Mouse (Mus musculus) monocyte, adult 2 months (primary cell): ENCODE data around the gene Eif2d.

Experiments used
- DNase-seq, 2 experiments: peaks; one replicate each; pipeline ENCODE4 v3.0.0; 2022; ENCODE audit warnings: low spot score in 2 of 2, low read depth in 1 of 2

Eif2d gene

GRCm38 (mm10) chr1:131184253-131184955 lies 31.4 kb downstream of the Eif2d start:
- DNase-seq = peak; percentile 37 to 43

DNA sequence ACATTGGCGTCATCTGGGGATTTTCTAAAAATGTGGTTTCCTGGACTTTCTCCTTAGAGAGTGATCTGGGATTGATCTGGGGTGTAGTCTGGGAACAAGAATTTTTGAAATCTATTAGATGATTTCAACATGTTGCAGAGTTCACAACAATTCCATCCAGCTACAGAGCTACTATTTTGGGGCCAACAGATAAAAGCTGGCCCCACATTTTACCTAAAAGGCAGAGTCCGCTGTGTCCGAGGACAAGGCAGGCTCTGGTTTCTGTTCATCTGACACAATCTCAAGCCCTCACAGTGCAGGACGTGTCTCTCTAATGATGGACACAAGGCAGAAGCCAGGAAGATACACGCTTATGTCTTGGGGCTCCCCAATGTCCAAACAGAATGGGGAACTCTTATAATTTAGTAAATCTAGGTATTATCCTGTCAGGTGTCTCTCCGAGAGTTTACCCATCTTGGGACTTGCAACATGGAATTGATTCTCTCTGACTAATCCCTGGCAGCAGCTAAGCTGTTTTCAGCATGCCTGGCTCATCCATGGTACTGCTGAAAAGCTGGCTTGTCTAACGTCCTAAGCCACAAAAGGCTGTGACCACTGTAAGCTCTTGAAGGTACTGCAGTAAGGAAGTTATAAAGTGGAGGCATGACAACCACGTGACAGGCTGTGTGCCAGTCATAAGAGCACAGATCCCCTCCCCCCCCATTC lies 32.1 kb downstream of the Eif2d start:
- DNase-seq = no peak

- DNase-seq = no peak
Observed at GRCm38 (mm10) chr1:131185821-131186506, 33.0 kb downstream of the Eif2d start.

GRCm38 (mm10) chr1:131186995-131187394 lies 34.0 kb downstream of the Eif2d start:
- DNase-seq = no peak

DNA sequence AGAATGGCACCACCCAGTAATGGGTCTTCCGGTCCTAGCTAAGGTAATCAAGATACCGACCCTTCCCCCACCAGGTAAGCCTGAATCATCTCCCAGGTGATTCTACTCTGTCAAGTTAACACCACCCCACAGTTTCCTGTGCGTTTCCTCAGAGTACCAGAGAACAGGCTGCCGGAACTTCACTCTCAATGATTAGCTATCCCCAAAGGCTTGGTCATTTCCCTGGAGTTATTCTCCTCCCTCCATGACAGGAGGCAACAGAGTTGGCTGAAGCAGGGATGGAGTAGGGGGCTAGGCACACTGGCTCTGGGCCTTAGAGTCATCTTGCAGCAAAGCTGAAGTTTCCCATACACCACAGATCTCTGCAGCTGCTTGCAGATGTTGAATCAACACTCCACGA lies 34.9 kb downstream of the Eif2d start:
- DNase-seq = no peak

DNA sequence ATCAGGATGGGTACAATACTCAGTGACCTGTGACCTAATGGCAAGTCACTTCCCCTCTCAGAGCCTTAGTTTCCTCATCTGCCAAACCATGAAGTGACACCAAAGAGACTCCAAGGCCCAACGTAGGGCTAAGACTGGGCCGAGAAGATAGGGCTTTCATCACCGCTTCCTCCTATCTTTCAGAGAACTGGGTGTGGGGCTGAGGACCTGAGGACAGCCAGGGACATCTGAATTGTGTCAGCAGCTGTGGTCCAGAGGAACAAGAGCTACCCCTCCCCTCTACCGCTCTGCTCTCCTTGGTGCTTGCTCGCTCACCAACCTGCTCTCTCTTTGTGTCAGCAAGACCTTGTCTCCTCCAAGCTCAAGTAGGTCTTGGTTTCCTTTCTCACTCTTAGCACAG lies 35.7 kb downstream of the Eif2d start:
- DNase-seq = peak; percentile 35 to 56

- no peak for DNase-seq
Observed at GRCm38 (mm10) chr1:131193746-131194145, 40.8 kb downstream of the Eif2d start.

- DNase-seq = no peak
Observed at GRCm38 (mm10) chr1:131195653-131196052, 42.7 kb downstream of the Eif2d start.

DNA sequence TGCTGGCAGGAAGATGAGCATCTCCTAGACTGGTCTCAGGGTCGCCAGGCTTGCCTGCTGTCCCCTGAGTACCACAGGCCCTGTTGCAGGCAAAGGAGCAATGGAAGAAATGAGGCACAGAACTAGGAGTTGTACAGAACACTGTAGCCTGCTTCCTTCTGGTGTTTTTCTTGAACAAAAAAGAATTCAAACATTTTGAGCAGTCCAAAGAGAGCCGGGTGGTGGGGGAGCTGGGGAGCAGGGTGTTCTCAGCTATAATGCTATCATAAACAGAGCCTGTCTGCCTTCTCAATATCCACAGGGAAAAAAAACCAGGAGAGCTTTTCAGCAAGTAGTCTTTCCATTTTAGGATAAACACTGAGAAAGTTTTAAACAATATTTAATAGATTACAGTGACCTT lies 43.1 kb downstream of the Eif2d start:
- DNase-seq = no peak

DNA sequence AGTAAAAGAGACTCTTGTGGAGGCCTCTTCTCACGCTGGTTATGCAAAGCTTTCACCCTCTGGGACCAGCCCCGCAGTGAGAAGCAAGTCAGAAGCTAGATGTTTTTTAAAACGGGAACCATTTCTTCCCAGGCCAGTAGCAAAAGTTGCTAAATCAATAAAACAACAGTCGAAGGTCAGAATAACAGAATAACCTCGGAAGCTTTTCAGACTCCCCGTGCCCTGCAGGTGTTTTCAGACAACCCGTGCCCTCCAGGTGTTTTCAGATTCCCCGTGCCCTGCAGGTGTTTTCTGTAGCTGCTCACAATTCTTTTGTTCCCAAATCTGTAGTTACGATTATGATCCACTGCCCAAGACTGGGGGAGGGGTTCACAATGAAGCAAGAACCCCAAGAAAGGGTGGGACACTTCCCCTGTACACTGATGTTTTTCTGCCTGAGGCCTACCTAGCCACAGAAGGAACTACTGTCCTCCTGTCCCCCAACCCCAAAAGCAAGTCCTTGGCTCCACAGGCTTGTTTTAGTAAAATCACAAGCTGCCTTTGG lies 45.5 kb downstream of the Eif2d start:
- peak in 1 of 2 experiments; percentile 15 for DNase-seq

DNA sequence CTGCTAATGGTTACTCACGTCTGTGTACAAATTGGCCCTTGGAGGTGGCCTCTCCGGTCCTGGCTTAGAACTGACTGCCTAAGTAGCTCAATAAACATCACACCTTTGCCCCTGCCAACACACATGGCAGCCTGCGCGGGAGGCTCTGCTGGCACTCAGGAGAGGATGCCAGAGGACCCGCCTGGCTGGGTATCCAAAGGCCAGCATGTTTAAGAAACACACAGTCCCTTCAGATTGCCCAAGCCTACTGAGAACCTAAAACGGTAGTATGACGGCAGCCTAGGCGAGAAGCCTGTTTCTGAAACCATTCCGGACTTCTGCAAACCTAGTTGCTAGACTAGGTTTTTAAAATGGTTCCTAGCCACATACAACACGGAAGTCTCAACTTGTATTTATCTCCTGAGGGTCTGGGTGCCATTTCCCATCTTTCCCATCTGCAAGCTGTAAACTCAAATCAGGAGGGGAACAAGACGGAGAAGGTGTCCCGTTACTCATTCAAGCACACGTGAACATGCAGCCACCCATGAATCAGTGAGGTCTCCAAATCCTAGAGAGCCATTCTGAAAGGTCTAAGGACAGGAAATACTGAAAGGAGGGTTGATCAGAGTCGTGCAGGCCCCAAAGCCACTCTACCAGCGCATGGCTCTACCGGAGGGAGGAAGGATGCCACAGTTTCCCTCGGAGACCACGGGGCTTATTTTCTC lies 46.3 kb downstream of the Eif2d start:
- peak; percentile 56 to 67 for DNase-seq

GRCm38 (mm10) chr1:131199976-131200375 lies 47.0 kb downstream of the Eif2d start:
- peak; percentile 85 to 90 for DNase-seq

DNA sequence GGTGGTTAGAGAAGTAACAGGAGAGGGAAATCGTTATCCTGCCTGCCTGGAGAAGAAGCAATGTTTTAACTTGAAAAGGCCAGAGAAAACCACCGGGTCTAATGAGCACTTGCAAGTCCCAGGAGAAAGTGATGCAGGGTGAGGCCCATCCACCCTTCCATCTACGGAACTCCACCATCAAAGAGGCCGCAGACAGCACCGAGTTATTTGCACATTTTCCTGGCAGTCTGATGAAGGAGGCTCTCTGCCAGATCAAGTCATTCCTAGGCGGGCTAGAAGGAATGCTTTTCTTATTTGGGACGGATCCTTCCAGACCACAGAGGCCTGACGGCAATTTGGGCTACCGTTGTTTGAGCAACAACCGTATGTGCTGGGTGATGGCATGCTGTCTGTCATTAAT lies 47.6 kb downstream of the Eif2d start:
- DNase-seq = no peak

- no peak for DNase-seq
Observed at GRCm38 (mm10) chr1:131201391-131201790, 48.4 kb downstream of the Eif2d start.

DNA sequence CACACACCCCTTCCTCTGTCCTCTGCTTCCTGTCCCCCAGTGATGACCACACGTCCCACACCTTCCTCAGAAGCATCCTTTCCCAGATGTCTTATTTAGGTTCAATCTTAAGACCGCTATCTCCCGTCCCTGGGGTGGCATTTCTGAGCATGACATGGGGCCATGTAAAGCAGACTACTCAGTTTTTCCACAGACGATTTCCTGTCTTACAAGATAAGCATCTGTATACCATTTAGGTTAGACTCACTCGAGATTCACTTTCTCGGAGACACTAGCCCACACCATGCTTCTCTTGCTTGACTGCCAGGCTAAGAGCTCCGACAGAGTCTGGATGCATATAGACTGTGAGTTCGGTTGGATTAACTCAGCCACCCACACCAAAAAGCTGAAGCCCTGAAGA lies 51.5 kb downstream of the Eif2d start:
- DNase-seq = no peak

- DNase-seq = no peak
Observed at GRCm38 (mm10) chr1:131206342-131206741, 53.4 kb downstream of the Eif2d start.

DNA sequence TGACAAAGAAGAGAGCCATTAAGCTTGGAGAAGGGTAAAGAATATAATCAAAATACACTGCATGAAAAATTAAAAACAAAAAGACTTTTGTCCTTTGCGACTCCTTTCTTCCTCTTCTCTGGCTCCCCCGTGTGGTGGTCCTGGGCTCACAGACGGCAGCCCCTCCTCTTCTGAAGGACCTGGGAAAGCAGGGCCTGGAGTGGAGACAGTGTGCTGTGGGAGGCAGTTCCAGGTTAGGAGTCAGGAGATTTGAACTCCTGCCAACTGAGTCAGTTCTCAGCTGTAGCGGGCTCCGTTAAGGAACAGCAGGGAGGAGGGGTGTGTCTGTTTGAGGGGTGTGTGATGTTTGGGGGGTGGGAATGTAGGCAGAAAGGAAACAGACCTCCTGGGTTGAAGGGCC lies 54.5 kb downstream of the Eif2d start:
- peak in 1 of 2 experiments; percentile 53 for DNase-seq

- DNase-seq = no peak
Observed at GRCm38 (mm10) chr1:131208081-131208480, 55.1 kb downstream of the Eif2d start.

DNA sequence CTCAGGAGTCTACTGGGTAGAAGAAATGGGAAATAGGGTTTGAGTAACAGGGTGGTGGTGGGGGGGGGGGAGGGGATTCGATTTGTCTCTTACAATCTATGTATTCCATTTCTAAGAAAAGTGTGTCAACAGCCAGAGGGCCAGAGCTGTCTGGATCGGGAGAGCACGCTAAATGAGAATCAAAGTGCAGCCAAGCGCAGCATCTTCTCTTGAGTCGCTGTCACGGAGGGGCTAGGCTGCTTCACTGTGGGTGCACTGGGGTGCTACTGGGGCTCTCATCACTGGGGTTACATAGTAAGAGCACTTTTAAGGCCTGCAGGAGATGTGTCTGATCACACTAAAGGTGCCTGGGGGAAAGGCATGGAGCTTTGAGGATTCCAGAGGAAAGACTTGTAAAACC lies 55.8 kb downstream of the Eif2d start:
- no peak for DNase-seq

GRCm38 (mm10) chr1:131209971-131210426 lies 57.0 kb downstream of the Eif2d start:
- no peak for DNase-seq

DNA sequence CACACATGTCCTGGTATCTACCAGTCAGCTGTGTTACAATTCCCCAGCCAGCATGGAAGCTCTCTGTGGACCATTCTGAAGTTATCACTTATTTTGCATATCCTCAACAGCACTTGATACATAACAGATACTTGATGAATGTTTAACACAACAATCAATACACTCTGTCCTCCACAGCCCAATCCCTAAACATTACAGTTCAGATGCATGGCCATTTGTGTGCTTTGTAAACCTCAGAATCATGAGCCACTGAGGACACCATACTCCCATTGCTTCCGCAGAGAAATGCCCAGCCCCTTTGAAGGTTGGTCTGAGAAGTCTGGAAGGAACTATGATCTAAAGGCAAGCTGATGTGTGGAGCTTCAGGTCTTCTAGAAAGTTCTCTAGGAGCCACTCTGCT lies 58.7 kb downstream of the Eif2d start:
- DNase-seq = no peak
